Mouse (Mus musculus): ENCODE measurements around the gene Dera.

Dera gene

DNA sequence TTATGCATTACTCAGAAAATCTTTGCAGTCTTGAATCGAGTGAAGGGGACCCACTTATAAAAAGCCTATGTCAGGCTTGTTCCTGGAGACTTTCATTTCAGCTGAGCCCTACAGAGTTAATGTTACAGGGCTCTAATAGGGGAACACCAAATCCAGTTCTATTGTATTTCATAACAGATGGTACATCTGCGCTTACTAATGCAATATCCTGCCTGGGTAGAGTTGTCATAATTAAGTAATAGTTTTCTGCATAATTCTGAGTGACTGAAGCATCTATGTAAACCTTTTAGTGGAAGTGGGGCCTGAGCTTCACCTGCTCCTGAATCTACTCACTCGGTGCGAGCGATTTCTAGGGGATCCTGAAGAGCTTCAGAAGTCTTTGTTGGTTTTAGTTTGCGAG, 131.3 kb downstream of the Dera start:
- DNase-seq (ENCODE audit: low spot score in 2 of 2) = no peak

GRCm38 (mm10) chr6:137886210-137886979, 132.0 kb downstream of the Dera start:
- DNase-seq (ENCODE audit: low spot score in 2 of 2) = no peak

DNA sequence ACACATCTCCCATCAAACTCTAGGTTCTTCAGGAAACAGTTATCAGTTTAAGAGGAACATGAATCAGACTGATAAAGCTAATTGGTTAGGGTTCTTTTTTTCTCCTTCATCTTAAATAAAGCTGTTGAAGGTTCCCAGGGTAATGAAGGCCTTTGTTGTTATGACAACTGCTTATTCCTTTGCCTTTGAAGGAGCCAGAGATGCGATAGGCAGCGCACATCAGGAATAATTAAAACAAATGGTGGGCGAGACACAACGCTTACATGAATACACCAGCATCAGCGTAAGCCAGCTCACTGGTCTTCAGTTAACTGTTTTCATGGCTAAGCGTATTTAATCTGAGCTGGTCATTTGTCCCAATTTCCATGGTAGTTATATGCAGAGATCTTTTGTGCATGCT, 132.9 kb downstream of the Dera start:
- DNase-seq (ENCODE audit: low spot score in 2 of 2) = no peak

DNA sequence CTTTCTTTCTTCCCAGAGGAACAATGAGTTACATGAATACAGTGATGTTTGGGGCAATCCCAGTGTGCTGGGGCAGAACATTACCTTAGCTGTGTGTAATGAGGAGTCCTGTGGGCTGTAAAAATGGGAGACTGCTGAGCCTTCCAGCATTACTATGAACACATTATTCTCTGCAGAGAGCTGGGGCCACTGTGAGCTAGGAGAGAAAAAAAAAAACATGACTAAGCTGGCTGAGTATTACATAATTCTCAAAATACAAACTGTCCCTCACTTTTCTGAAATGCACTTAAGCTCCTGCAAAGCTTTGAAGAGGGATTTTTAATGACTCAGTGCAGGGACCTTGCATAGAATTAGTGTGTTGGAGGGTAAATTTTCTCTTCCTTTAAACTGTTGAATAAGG, 143.3 kb downstream of the Dera start:
- no peak for DNase-seq (ENCODE audit: low spot score in 2 of 2)

DNA sequence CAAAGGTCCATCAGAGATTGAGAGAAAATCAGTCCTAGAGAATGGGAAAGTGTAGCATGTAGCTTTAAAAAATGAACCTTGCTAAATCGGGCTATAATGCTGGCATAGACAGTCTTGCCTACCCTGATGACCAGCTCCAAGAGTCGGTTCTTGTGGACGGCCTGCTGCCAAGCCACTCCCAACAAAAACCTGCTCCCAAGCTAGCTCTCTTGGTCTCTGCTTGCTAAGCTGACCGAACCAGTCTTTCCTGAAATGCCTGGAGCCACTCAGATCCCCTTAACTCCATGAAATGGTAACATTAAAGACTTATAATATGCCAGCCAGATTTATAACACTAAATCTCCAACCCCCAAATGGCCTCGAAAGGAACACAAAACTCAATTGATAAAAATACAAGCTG, 146.9 kb downstream of the Dera start:
- peak; percentile 7 to 57 for DNase-seq (ENCODE audit: low spot score in 2 of 2)

All from urinary bladder, adult 18-20 months (tissue).